ENCODE assay signal across 8 mouse cellular contexts in the genomic region with DNA sequence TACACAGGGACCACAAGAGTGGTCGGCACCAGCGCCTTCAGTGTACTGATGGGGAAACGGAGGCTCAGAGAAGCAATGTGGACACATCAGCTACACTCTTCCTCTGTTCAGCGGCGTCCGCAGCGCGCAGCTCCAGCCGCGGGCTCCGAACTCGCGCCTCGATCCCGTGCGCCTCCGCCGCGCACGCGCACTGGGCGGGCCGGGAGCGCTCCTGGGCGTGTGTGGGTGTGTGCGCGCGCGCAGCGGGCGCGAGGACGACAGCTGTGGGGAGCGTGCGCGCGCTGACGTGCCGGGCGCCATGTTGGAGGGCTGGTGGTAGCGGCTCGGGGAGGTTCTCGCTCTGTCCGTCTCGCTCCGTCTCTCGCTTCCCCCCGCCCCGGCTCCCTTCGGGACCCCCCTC. TPM values are rescaled to one million over a fixed set of nuclear protein-coding genes. Genes with fewer than 3 reads are reported as not detected.
DNase-seq lines count a peak whose midpoint lies in the region; ATAC-seq and TF ChIP-seq lines count a peak whose summit lies in the region.

TSS of gene Ppp4r2 (plus strand) at position 268 of the 400 bp plus-strand sequence.

- peaks cover 30% of the 10 kb centered on the region for H3K4me1 ChIP-seq in erythroblast, embryonic 14.5 days (ENCODE audit: control insufficient read depth)
- peaks cover 18% of the 10 kb centered on the region for H3K4me1 ChIP-seq in heart, embryonic 12.5 days (replicated peaks)
- no peaks in the 10 kb centered on the region for H3K4me1 ChIP-seq in kidney, postnatal 0 days (replicated peaks; ENCODE audit: insufficient read depth, low read length)
- H3K4me1 ChIP-seq in liver, embryonic 11.5 days (replicated peaks; ENCODE audit: control insufficient read depth, insufficient read depth, low read length): peaks cover 12% of the 10 kb centered on the region
- H3K4me1 ChIP-seq in stomach, embryonic 14.5 days (ENCODE audit: control insufficient read depth, insufficient read depth, low read length): peaks cover 2% of the 10 kb centered on the region; the same call in 1 of the 2 replicates

- no peak for TF ChIP-seq POLR2A in brain, embryonic 14.5 days (IDR thresholded peaks at IDR 0.05; ENCODE audit: borderline replicate concordance, extremely low read depth, insufficient read depth, insufficient read length, poor library complexity, severe bottlenecking)

- peaks cover 37% of the 10 kb centered on the region for H3K36me3 ChIP-seq in C2C12 (ENCODE audit: control insufficient read depth, insufficient read depth)
- H3K36me3 ChIP-seq in erythroblast, embryonic 14.5 days (ENCODE audit: control insufficient read depth): peaks cover 38% of the 10 kb centered on the region
- peaks cover 29% of the 10 kb centered on the region for H3K36me3 ChIP-seq in heart, embryonic 12.5 days
- peaks cover 10% of the 10 kb centered on the region; the same call in 1 of the 2 replicates for H3K36me3 ChIP-seq in kidney, postnatal 0 days (ENCODE audit: insufficient read depth, low read length)
- H3K36me3 ChIP-seq in liver, embryonic 11.5 days (ENCODE audit: control insufficient read depth, insufficient read depth, low read length): peaks cover 21% of the 10 kb centered on the region
- peaks cover 27% of the 10 kb centered on the region for H3K36me3 ChIP-seq in stomach, embryonic 14.5 days (ENCODE audit: control insufficient read depth, insufficient read depth, low read length)

- peak within 1 kb of the TSS; percentile 77 for H3K4me3 ChIP-seq in C2C12 (ENCODE audit: insufficient read depth, poor library complexity, severe bottlenecking)
- peak within 1 kb of the TSS; percentile 91 for H3K4me3 ChIP-seq in erythroblast, embryonic 14.5 days (replicated peaks)
- peak within 1 kb of the TSS; percentile 99 for H3K4me3 ChIP-seq in heart, embryonic 12.5 days
- H3K4me3 ChIP-seq in kidney, postnatal 0 days (replicated peaks; ENCODE audit: low read depth, low read length): peak within 1 kb of the TSS; percentile 83
- H3K4me3 ChIP-seq in liver, embryonic 11.5 days (ENCODE audit: low read depth, low read length): peak within 1 kb of the TSS; percentile 77
- peak within 1 kb of the TSS; percentile 89 for H3K4me3 ChIP-seq in stomach, embryonic 14.5 days (ENCODE audit: low read depth, low read length)

- H3K79me3 ChIP-seq in C2C12 (ENCODE audit: low read depth): peaks cover 46% of the 10 kb centered on the region

- TF ChIP-seq CTCF in C2C12 (IDR thresholded peaks at IDR 0.05; ENCODE audit: control insufficient read depth, insufficient read depth, insufficient read length): no peak
- no peak for TF ChIP-seq CTCF in brain, embryonic 14.5 days (IDR thresholded peaks at IDR 0.05; ENCODE audit: borderline replicate concordance, extremely low read depth, insufficient read depth, insufficient read length)
- TF ChIP-seq CTCF in kidney, postnatal 0 days (IDR thresholded peaks at IDR 0.05; ENCODE audit: low read depth): no peak

- ATAC-seq in heart, embryonic 12.5 days (ENCODE audit: insufficient number of reproducible peaks, low FRiP score): peak; percentile 95
- peak; percentile 95 for ATAC-seq in kidney, postnatal 0 days (replicated peaks; ENCODE audit: low FRiP score, low read depth)
- peak; percentile 92 for ATAC-seq in liver, embryonic 11.5 days (replicated peaks; ENCODE audit: low FRiP score)
- peak; percentile 93 for ATAC-seq in stomach, embryonic 14.5 days (ENCODE audit: insufficient number of reproducible peaks, insufficient read depth, low FRiP score, low read depth)

- no peaks in the 10 kb centered on the region for H3K27me3 ChIP-seq in C2C12 (ENCODE audit: control insufficient read depth, insufficient read depth, insufficient read length)
- H3K27me3 ChIP-seq in erythroblast, embryonic 14.5 days (ENCODE audit: control insufficient read depth): no peaks in the 10 kb centered on the region
- no peaks in the 10 kb centered on the region for H3K27me3 ChIP-seq in heart, embryonic 12.5 days (replicated peaks)
- no peaks in the 10 kb centered on the region for H3K27me3 ChIP-seq in kidney, postnatal 0 days (ENCODE audit: insufficient read depth, low read length)
- H3K27me3 ChIP-seq in liver, embryonic 11.5 days (replicated peaks; ENCODE audit: control insufficient read depth, insufficient read depth, low read length): no peaks in the 10 kb centered on the region
- H3K27me3 ChIP-seq in stomach, embryonic 14.5 days (ENCODE audit: control insufficient read depth, insufficient read depth, low read length): no peaks in the 10 kb centered on the region

- H3K4me2 ChIP-seq in heart, embryonic 12.5 days: peak within 1 kb of the TSS; percentile 69
- peak within 1 kb of the TSS; percentile 58 for H3K4me2 ChIP-seq in kidney, postnatal 0 days (ENCODE audit: low read length)
- H3K4me2 ChIP-seq in liver, embryonic 11.5 days: peak within 1 kb of the TSS; percentile 75
- H3K4me2 ChIP-seq in stomach, embryonic 14.5 days (replicated peaks; ENCODE audit: low read depth, low read length): peak within 1 kb of the TSS; percentile 42

- under 1% methylated on average over 50 of the region's 50 CpGs for WGBS in heart, embryonic 12.5 days
- WGBS in kidney, postnatal 0 days: under 1% methylated on average over 39 of the region's 50 CpGs
- under 1% methylated on average over 40 of the region's 50 CpGs for WGBS in liver, embryonic 11.5 days
- WGBS in stomach, embryonic 14.5 days: 2% methylated on average over 39 of the region's 50 CpGs

- peak within 1 kb of the TSS; percentile 99 for H3K9ac ChIP-seq in heart, embryonic 12.5 days
- H3K9ac ChIP-seq in kidney, postnatal 0 days (ENCODE audit: low read depth, low read length): peak within 1 kb of the TSS; percentile 91
- H3K9ac ChIP-seq in liver, embryonic 11.5 days (ENCODE audit: low read depth, low read length): peak within 1 kb of the TSS; percentile 82
- H3K9ac ChIP-seq in stomach, embryonic 14.5 days (replicated peaks; ENCODE audit: low read depth, low read length): peak within 1 kb of the TSS; percentile 78

- no peaks in the 10 kb centered on the region for H3K9me3 ChIP-seq in erythroblast, embryonic 14.5 days (ENCODE audit: control insufficient read depth, low read length)
- H3K9me3 ChIP-seq in heart, embryonic 12.5 days (replicated peaks): no peaks in the 10 kb centered on the region
- no peaks in the 10 kb centered on the region for H3K9me3 ChIP-seq in kidney, postnatal 0 days (replicated peaks; ENCODE audit: low read length)
- no peaks in the 10 kb centered on the region for H3K9me3 ChIP-seq in liver, embryonic 11.5 days (ENCODE audit: control insufficient read depth, low read length)
- H3K9me3 ChIP-seq in stomach, embryonic 14.5 days (ENCODE audit: control insufficient read depth, low read depth, low read length): no peaks in the 10 kb centered on the region

- peak; percentile 97 for DNase-seq in brain, embryonic 14.5 days (ENCODE audit: low read depth)
- DNase-seq in kidney, postnatal 0 days (ENCODE audit: low spot score): peak; percentile 91
- peak; percentile 86 for DNase-seq in liver, embryonic 11.5 days (ENCODE audit: low spot score)
- peak; percentile 94 for DNase-seq in naive thymus-derived CD4-positive, alpha-beta T cell, adult 2 months (ENCODE audit: low read depth)

- H3K27ac ChIP-seq in heart, embryonic 12.5 days (ENCODE audit: poor library complexity, severe bottlenecking): peak within 1 kb of the TSS; percentile 91
- peak within 1 kb of the TSS; percentile 87 for H3K27ac ChIP-seq in kidney, postnatal 0 days
- peak within 1 kb of the TSS; percentile 80 for H3K27ac ChIP-seq in liver, embryonic 11.5 days (ENCODE audit: low read depth, low read length)
- peak within 1 kb of the TSS; percentile 84 for H3K27ac ChIP-seq in stomach, embryonic 14.5 days (ENCODE audit: low read length)

- peak within 1 kb of the TSS; percentile 82 for H3ac ChIP-seq in C2C12 (ENCODE audit: control insufficient read depth, insufficient read length, low read depth)

- H3K79me2 ChIP-seq in C2C12 (ENCODE audit: control insufficient read depth, insufficient read depth): peaks cover 46% of the 10 kb centered on the region

TF ChIP-seq in C2C12, 6 proteins besides CTCF, POLR2A, EP300 and RAD21:
- no peak for TF ChIP-seq CEBPB (IDR thresholded peaks at IDR 0.05; ENCODE audit: low read depth)
- peak; percentile 47 for TF ChIP-seq MYOD1 (IDR thresholded peaks at IDR 0.05; ENCODE audit: control insufficient read depth, insufficient read length, low read depth)
- TF ChIP-seq USF1 (IDR thresholded peaks at IDR 0.05; ENCODE audit: low read depth): no peak
- TF ChIP-seq MAX (IDR thresholded peaks at IDR 0.05): peak; percentile 59
- TF ChIP-seq MYOG (IDR thresholded peaks at IDR 0.05; ENCODE audit: control insufficient read depth, extremely low read depth, insufficient read length): no peak
- TF ChIP-seq FOSL1 (IDR thresholded peaks at IDR 0.05; ENCODE audit: insufficient read depth, low read length, poor library complexity, severe bottlenecking): no peak

RNA-seq across cellular contexts. Expression of gene Ppp4r2, which starts in this region (rescaled TPM):
- polyA plus RNA-seq in C2C12 (2012; fragmentation: generic; extraction: Trizol): 20.9 TPM
- 40.4 and 47.7 TPM in 2 replicates for polyA plus RNA-seq in brain, embryonic 14.5 days (2012; rRNA removed)
- 3.9 and 4.2 TPM in 2 replicates for polyA plus RNA-seq in erythroblast, embryonic 14.5 days (2012)
- polyA plus RNA-seq in heart, embryonic 12.5 days (2016; fragmentation: Nextera tagmentation; extraction: Ambion mirVana): 16.1 and 18.5 TPM in 2 replicates
- 15.1 and 16.4 TPM in 2 replicates for polyA plus RNA-seq in kidney, postnatal 0 days (2015; fragmentation: Nextera tagmentation; extraction: Ambion mirVana)
- 25.0 and 26.5 TPM in 2 replicates for polyA plus RNA-seq in liver, embryonic 11.5 days (2014; fragmentation: Nextera tagmentation; extraction: Ambion mirVana)
- 30.6 and 32.9 TPM in 2 replicates for polyA plus RNA-seq in stomach, embryonic 14.5 days (2014; fragmentation: Nextera tagmentation; extraction: Ambion mirVana)

Comparison
In these comparisons a context has a peak if more than half of its experiments do, and no peak if none do; other contexts are left out.
1. Peak in every context shown above with its lines: DNase-seq, ATAC-seq, H3K4me3 ChIP-seq and H3K27ac ChIP-seq.